Mouse (Mus musculus) embryo, embryonic 11.5 days (tissue): ENCODE data around the gene Pnpla2.

Experiments
- DNase-seq: peaks from one replicate; pipeline ENCODE4 v3.0.0-alpha.2; 2012; ENCODE audit warnings: low read depth, low spot score

The Pnpla2 gene

DNA sequence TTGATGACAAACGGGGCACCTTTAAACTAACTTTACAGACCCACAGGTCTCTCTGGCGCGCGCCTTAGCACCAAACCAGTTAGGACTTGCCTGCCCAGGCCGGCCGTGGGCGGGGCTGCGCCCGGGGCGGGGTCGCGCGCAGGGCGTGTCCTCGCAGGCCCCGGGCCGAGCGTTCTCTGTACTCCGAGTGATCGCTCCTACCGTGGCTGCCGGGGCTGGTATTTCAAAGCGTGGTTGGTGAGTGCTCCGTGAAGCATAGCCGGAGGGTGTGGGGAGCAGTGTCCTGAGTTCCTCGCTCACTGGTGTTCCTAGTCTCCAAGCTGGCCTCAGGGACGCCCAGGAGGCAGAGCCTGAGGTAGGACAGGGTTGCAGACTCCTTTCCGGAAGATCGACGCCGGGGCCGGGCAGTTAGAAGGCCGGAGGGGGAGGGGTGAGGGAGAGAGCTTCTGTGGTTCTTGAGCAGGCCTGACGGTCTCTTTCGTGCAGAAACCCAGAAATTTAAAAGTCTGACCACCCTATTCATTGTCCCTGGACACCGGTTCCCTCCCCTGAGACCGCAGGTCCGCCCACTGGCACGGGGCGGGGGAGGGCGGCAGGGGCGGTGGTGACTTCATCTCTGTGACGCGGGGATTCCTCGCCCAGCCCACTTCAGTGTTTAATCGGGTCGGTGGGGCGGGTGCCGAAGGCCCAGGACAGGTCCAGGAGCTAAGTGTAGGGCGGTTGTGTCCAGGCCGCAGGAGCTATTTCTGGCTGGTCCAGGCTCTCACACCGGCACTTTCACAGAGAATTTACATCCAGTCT, 12.4 kb downstream of the Pnpla2 start, which contains the start of gene Cd151:
Gene Cd151, plus strand, starts transcription at position 163 of the 801 bp plus-strand sequence.
- peak; percentile 78 for DNase-seq

DNA sequence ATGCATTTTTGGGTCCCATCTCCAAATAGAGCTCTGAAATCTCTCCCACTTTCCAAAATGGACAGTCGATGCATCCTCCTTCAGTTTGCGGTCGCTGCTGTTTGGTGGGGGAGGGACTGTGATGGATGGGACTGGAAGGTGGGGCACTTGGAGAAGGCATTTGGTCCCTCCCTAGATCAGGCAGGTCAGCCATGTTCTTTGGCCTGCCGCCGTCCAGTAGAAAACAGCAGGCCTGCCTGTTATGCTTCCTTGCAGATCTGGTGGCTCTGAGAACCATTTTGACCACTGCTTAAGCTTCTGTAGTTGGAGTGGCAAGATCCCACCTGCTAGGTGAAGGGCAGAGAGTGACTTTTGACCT, 13.1 kb downstream of the Pnpla2 start:
- no peak for DNase-seq

DNA sequence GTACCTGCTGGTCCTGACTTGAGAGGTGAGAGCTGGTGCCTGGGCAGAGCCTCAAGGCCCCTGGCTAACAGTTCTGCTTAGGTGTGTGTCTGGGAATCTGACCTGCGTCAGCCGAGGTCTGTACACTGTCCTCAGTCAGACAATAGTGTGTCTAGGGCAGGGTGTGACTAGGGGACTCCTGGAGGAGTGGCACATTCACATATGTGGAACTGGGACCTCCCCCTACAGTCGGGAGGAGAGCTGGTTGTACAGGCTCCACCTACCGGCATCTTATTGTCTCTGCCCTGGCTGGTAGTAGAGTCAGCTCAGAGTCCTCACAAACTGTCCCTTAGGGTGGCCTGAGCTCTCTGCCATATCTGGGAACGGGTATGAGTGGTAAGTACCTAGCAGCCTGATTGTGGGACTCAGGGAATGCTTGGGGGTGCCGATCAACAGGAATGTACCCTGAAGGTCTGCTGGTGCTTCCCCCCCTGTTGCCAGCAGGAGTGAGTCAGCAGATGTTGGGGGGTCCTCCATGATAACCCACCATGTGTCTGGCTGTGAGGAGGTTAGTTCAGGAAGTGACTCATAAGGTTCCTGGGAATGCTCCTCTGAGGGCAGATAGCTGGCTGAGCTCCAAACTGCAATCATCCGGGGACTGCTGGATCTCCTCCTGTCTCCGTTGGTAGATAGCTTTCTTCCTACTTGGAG, 13.7 kb downstream of the Pnpla2 start:
- DNase-seq, result no peak

DNA sequence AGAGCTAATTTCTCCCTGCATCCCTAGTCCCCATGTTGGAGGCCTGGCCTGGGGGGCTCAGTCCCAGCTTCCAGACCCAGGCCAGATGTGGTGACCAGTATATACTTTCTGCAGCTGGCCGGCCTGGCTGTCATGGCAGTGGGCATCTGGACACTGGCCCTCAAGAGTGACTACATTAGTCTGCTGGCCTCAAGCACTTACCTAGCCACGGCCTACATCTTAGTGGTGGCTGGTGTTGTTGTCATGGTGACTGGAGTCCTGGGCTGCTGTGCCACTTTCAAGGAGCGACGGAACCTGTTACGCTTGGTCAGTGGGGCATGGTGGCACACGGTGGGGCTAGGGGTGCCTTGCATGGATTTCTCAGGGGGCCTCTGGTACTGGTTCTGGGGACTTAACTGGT, 14.4 kb downstream of the Pnpla2 start:
- DNase-seq, result no peak

DNA sequence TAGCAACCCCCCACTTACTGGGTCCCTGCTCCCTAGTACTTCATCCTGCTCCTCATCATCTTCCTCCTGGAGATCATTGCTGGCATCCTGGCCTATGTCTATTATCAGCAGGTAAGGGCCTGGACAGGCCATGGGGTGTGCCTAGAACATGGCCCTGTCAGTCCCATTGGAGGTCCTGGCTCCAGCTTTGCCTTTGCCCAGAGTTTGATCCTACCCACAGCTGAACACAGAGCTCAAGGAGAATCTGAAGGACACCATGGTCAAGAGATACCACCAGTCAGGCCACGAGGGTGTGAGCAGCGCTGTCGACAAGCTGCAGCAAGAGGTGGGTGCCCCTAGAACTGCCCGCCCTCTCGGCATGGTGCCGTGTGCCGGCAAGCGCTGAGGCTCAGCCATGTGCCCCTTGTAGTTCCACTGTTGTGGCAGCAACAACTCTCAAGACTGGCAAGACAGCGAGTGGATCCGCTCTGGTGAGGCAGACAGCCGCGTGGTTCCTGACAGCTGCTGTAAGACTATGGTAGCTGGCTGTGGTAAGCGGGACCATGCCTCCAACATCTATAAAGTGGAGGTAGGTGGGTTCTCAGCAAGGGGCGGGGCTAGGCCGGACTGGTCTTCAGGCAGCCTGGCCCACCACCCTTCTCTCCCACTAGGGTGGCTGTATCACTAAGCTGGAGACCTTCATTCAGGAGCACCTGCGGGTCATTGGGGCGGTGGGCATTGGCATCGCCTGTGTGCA, 15.1 kb downstream of the Pnpla2 start:
- DNase-seq, result no peak

DNA sequence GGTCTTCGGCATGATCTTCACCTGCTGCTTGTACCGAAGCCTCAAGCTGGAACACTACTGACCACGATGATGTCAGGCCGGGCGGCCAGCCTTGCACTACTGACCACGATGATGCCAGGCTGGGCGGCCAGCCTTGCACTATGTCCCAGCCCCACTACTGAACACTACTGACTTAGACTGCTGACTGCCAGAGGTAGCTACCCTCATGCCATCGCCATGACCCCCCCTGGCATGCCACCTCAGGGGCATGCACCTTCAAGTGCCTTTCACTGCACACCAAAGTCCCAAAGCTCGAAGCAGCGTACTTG, 15.6 kb downstream of the Pnpla2 start:
- DNase-seq, result no peak

DNA sequence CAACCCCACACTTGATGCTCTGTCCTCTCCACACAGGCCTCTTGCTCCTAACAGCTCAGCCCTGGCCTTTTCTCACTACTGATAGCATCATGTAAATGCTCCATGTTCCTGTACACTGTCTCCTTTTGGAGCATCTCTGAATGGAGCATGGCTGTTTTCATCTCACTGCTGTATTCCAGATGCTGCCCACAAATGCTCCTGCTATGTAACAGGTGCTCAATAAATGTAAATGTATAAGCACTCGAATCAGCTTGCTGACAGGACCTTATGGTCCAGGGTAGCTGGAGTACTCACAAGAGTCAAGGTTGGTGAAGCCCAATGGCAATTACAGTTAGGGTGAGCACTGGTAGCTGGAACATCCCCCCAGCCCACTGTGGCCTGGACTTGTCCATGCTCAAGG, 16.2 kb downstream of the Pnpla2 start:
- DNase-seq, result no peak

DNA sequence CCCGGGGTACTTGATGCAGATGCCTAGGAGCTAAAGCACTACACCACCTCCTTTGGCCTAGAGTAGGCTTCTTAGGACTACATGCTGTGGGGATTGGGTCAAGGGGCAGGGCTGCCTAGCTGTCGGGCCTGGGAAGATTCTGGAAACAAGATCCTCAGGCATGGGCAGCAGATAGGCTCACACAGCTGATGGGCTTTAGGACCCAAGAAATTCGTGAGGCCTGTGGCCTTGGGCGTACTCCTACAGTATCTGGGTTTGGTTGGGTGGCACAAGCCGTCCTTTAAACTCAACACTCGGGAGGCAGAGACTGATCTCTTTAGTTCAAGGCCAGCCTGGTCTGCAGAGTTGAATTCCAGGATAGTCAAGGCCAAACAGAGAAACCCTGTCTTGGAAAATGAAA, 17.2 kb downstream of the Pnpla2 start:
- DNase-seq, result no peak

DNA sequence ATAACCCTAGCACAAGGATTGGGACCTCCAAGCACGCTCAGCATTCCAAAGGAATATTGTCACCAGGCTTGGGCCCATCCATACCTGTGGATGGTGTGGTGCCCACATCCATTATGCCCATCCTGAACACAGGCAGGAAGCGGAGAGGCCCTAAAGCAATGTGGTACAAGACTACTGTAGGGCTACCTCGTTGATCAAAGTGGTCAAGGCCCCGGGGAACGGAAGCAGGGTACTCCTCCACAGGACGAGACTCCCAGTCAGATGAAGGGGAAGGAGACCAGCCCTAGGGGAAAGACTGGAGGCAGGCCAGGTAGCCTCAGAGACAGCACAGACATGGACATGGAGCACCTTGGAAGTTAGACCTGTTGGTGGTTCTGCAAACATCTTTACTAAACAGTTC, 17.8 kb downstream of the Pnpla2 start:
- no peak for DNase-seq

DNA sequence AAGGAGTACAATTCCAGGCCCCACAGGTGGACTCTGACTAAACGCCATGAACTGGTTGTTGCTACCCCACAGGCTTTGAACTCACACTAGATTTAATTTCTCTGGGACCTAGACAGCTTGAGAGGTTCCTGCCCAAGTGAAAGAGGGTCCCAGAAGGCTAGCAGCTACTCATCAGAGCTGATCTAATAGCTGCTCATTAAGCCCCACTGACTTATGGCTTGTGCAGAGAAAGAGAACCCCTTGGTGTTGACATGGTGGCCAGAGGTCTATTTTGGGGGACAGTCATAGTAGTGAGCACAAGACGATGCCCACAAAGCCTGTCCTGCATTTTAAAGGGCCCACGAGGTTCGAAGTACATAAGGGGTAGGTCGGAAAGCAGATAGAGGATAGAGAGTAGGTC, 19.2 kb downstream of the Pnpla2 start:
- DNase-seq, result no peak

DNA sequence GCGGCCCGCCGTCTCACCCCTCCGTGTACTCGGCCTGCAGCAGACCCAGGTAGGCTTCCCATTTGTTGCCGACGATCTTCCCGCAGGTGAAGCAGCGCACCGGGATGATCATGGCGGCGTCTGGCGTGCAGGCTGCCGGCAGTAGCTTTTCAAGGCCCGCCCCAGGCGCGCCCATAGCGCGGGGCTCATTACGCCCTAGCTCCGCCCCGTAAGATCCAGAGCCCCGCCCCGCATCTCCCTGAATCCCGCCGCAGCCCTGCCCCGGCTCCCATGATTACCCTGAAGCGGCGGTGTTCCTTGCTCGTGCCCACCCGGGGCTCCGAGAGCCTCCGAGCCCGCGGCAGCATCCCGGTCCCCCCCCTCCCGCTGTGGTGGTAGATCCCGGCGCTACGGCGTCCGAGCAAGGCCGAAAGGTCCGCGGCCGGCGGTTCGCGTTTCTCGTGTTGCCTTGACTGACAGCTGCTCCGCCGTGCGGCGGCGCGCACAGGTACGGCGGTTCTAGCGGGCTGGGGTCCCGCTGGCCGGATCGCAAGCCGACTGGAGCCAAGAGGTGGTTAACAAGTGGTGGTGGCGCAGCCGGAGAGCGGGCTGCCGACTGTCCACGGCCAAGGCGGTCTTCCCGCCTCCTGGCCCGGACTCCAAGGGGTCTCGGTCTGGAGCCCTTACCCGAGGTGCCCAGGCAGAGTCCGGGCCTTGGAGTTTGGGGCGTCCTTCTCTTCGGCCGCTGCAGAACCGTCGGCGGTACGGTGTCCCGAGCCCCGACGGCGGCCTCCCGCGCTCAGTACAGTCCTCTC, 20.2 kb downstream of the Pnpla2 start, which contains the start of the genes Polr2l and Tspan4:
Gene Polr2l, minus strand, starts transcription at position 122 of the 794 bp plus-strand sequence.
Gene Tspan4, plus strand, starts transcription at position 230 of the 794 bp plus-strand sequence.
- peak; percentile 78 for DNase-seq

DNA sequence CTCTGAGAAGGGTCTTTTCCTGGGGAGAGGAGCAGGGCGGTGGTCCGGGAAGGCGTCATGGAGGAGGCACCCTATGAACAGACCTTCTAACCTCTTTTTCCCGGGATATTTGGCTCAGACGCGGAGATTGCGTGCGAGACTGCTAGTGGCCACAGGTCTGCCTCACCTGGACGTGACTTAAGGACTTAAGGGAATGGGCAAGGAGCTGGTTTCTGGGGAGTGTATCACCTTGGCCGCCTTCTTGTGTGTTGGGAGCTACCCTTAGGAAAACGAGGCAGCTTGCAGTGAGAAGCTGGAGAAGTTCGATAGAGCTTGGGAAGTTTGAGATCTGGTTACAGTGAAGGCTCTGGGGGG, 20.8 kb downstream of the Pnpla2 start:
- DNase-seq, result no peak

DNA sequence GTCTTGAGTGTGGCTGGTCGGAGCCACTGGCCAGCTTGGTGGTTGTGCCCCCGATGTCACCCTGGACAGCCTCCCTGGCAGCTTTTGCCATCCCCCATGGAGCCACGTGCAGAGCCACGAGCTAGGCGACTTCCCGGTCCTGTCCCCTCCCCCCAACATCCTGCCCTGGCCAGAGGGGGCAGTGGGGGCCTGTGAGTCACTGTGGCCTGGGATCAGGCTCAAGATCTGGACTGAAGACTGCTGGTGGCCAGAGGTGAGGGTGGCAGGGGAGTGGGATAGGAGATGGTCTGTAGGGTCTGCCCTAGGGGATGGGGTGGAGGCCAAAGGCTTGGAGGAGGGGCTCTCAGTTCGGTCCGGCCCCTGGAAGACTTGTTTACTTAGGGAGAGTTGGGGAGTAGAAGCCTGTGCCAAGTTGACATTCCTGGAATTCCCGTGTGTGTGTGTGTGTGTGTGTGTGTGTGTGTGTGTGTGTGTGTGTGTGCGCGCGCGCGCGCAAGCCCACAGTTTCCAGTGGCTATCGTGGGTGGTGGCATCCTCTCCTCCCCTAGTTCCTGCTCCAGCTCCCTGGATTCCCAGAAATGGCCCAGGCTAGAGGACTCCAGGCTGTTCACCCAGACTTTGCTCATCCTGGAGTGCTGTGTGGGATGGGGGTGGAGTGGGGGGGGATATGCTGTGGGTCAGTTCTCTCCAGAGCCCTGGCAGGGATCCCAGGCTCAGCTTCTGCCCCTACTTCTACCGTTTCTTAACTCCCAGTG, 21.4 kb downstream of the Pnpla2 start:
- no peak for DNase-seq

DNA sequence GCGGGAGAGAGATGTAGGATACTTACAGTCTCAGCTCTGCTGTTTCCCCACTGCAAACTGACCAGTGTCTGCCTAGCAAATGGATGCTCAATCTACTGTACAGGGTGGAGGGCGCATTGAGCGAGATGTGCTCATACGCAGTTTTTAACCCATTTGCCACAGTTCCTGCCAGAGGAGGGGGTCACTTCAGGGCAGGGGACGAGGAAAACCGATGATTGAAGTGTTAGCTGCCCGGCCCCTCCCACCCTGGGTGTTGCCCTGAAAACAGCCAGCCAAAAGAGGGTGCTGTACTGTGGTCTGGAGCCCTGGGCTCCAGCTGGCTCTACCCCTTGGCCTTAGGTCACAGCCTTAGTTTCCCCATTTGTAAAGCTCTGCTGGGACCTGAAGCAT, 22.0 kb downstream of the Pnpla2 start:
- no peak for DNase-seq

DNA sequence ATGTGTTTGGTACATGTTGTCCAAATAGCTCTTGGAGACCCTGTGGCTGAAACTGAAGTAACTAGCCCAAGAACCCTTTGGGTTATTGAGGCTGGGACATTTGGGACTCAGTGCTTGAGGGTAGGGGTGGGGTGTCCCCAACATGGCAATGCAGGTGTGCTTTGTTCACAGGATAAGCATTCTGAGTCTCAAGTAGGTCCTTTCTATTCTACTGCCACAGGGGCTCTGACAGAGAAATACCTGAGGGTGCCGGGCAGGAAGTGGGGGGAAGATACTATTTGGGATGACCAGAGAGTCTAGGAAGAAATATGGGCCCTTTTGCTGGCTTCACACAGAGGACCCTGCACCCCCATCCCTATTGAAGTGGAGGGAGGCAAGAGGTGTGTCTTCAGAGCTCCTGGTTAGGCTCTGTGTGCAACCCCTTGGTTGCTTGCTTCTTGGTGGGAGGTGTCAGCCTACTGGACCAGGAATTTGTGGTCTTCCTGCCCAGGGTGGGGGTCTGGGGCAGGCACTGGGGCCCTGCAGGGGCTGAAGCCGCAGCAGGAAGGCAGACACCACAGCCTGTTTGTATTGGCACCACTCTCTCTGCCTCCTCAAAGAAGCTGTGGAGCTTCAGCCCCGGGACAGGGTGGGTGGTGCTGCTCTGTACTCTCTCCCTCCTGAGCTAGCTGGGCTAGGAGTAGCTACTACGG, 22.7 kb downstream of the Pnpla2 start:
- no peak for DNase-seq

DNA sequence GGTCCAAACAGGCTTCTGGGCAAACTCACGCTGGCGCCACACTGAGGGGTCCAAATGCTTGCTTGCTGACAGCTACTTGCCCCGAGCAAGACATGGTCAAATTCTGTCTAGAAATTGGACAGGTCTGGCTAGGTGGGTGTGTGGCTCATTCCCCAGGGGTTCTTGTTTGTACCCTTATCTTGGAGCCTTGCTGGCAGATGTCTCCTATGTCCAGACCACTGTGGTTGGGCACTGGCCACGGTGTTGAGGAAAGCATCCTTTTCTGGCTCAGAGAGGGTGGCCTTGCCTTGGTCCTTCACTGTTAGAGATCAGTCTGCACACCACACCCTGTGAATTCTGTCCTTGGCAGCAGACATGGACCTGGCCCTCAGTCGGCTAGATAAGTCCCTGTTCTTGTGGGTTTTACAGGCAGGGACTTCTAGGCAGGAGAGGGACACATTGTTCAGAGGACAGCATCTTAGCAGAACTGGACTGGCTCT, 23.3 kb downstream of the Pnpla2 start:
- no peak for DNase-seq

DNA sequence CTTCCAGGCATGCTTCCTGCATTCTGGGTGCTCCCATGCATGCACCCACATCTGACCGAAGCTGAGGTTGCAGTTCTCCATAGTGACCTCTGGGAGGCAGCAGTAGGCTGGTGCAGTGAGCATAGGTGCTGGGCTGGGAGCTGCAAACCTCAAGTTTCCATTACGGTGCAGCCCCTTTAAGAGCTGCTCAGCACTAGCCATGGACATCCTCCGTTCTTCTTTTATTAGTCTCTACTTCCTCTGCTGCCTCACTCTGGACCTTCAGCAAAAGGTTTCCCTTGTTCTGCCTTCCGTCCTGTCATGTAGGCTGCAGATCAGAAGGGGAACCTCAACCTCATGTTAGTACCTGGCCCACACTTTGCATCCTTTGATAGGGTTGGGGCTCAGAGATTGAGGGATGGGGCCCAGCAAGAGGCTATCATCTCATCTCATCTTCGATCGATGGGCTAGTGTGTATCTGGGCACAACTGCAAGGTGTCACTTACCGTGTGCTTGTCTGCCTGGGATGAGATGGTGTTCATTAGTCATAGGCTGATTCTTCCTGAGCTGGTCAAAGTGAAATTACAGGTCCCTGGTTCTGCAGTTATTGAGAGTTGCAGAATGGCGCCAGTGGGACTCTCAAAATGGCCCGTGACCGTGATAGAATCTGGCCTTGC, 26.0 kb downstream of the Pnpla2 start:
- DNase-seq, result peak; percentile 69

DNA sequence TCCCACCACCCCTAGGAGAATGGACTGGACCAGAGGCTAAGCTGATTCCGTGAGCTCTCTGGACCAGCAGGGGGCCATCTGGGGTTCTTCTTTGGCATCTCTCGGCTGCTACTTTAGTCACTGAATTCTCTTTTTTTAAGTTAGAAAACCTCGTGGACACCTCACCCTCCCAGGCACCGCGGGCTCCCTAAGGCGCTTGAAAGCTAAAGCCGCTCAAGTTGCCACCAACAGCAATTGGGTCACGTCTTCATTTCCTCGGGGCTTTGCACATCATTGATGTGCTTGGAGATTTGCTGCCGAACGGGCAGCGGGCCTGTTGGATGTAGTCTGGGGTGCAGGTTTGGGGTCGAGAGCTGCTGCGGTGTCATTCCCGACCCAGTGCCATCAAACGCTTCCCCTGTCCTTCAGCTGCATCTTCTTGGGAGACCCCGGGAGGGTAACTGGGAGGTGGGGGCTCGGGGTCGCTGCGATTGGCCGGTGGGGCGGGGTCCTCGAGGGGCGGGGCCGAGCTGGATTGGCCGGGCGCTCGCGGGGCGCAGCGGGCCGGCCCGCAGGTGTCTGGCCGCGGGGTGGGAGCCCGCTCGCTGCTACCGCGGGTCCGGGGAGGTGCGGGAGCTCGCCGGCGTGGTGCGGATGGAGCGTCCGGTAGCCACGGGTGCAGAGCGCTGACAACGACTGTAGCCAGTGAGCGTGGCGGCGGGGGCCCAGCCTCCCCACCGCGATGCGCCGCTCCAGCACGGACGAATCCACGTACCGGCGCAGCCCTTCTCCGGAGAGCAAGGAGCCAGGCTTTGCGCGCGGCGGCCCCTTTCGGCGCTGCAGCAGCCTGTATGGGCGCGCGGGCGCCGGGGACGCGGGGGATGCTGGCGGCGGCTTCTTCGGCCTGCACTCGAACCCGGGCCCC, 26.8 kb downstream of the Pnpla2 start:
- DNase-seq, result no peak

DNA sequence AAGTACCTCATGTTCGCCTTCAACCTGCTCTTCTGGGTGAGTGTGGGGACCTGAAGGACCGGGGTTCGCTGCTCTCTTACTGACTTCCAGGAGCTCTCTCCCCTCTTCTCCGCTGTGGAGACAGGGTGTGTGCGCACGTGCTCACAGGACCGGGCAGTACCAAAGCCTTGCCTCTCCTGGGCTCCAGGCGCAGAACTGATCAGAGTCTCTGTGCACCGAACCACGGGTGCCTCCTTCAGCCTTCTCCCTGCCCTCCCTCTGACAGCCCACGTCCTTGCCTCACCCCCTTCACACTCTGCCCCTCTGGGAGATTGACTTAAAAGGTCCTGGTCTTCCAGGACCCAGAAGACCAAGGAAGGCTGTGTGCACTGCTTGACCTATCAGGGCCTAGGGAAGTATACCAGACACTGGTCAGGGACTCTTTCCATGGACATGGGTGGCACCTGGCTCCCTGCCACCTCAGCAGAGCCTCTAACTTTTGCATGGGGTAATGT, 27.6 kb downstream of the Pnpla2 start:
- DNase-seq, result no peak
